Mouse (Mus musculus): Measurements from ENCODE around the gene Gna12. TPM values are rescaled to one million over a fixed set of nuclear protein-coding genes. Genes with fewer than 3 reads are reported as not detected.
A peak's percentile ranks its signal among the peaks of the same experiment; 100 is the strongest.

Gna12 gene
- polyA plus RNA-seq, 1 experiment from 2014 or later: 77.1 TPM

DNA sequence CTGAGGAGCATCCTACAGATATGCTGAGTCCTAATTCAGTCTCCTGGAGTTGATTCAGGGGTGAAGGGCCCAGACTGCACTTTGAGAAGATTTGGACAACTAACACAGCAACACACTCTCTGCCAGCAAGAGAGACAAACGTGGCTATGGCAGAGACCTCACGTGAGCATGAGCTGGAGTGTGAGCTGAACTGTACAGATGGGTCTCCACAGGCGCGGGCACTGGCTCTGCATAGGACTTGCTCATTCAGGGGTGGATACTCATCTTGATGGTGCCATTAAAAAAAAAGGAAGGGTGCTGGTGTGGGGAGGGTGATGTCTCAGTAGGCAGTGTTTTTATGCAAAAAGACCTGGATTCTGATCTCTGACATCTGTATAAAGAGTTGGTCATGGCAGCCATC lies 55.1 kb downstream of the Gna12 start:
- ATAC-seq (ENCODE audit: insufficient read depth): no peak
- DNase-seq: no peak
- no peak overlapping the region for H3K9ac ChIP-seq
- H3K9me3 ChIP-seq (ENCODE audit: low read depth, low read length): no peaks in the 10 kb centered on the region
- no peak overlapping the region for H3K27ac ChIP-seq (ENCODE audit: low read depth)
- WGBS: 90% methylated on average over 4 of the region's 4 CpGs
- H3K4me2 ChIP-seq: no peak overlapping the region
- no peak overlapping the region for H3K4me3 ChIP-seq (ENCODE audit: low read depth, low read length)
- H3K36me3 ChIP-seq (ENCODE audit: insufficient read depth): peaks cover 23% of the 10 kb centered on the region
- no peaks in the 10 kb centered on the region for H3K27me3 ChIP-seq (ENCODE audit: insufficient read depth, low read length)
- 0 out of 2 replicates have a peak, but pooled peaks cover 7% of the 10 kb centered on the region for H3K4me1 ChIP-seq (ENCODE audit: insufficient read depth)
- TF ChIP-seq CTCF (IDR thresholded peaks at IDR 0.05; ENCODE audit: low read depth): no peak

DNA sequence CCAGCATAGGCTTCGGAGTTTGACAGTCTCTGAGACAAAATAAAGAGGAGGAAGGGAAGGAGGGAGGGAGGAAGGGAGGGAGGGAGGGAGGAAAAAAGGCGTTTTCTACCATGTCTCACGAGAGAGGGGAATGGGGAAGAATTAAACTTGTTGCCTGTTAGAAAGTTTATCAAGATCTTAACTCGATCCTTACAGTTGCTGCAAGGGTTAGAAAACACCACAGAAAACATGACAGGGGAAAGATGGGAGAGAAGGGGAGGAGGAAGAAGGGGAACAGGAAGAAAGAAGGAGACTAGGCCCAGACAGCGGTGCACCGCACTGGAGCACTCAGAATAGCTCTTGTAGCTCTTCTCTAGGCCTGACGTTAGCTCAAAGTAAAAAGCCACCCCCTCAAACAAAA lies 58.1 kb downstream of the Gna12 start:
- Histone ChIP-seq H3K27ac (ENCODE audit: low read depth) (peak overlapping the region; percentile 83), H3K4me3 (ENCODE audit: low read depth, low read length) (no peak overlapping the region), H3K9me3 (ENCODE audit: low read depth, low read length) (no peaks in the 10 kb centered on the region), H3K36me3 (ENCODE audit: insufficient read depth) (0 out of 2 replicates have a peak, but pooled peaks cover 15% of the 10 kb centered on the region), H3K27me3 (ENCODE audit: insufficient read depth, low read length) (no peaks in the 10 kb centered on the region), H3K9ac (no peak overlapping the region; the same call in 1 of the 2 replicates), H3K4me2 (peak overlapping the region; percentile 18; the same call in 1 of the 2 replicates), H3K4me1 (ENCODE audit: insufficient read depth) (peaks cover 26% of the 10 kb centered on the region)
- WGBS: 41% methylated on average over 7 of the region's 7 CpGs
- TF ChIP-seq CTCF (IDR thresholded peaks at IDR 0.05; ENCODE audit: low read depth): no peak
- no peak for ATAC-seq (ENCODE audit: insufficient read depth)
- no peak for DNase-seq

DNA sequence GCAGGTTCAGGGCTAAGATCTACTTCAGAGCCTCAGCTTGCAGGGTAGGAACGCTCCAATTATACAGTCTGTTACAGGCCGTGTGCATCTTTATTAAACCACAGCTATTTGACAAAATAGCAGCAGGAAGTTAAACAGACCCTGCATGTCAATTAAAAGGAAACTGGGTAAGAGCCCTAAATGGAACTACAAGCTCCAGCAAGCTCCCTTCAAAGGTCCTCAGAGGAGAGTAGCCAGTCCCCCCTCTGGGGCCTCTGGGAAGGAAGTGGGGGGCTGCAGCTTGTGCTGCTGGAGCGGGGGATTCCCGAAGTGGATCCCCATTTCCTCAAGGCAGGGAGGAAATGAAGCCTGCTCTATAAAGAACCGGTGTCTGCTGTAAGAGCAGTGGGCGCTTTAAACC lies 58.6 kb downstream of the Gna12 start:
- Histone ChIP-seq H3K4me3 (ENCODE audit: low read depth, low read length) (no peak overlapping the region), H3K9me3 (ENCODE audit: low read depth, low read length) (no peaks in the 10 kb centered on the region), H3K27ac (ENCODE audit: low read depth) (peak overlapping the region; percentile 83), H3K4me1 (ENCODE audit: insufficient read depth) (peaks cover 26% of the 10 kb centered on the region), H3K9ac (peak overlapping the region; percentile 32; the same call in 1 of the 2 replicates), H3K27me3 (ENCODE audit: insufficient read depth, low read length) (no peaks in the 10 kb centered on the region), H3K36me3 (ENCODE audit: insufficient read depth) (0 out of 2 replicates have a peak, but pooled peaks cover 15% of the 10 kb centered on the region), H3K4me2 (peak overlapping the region; percentile 18)
- 39% methylated on average over 6 of the region's 6 CpGs for WGBS
- no peak for TF ChIP-seq CTCF (IDR thresholded peaks at IDR 0.05; ENCODE audit: low read depth)
- ATAC-seq (ENCODE audit: insufficient read depth) (no peak), DNase-seq (peak; percentile 58)

DNA sequence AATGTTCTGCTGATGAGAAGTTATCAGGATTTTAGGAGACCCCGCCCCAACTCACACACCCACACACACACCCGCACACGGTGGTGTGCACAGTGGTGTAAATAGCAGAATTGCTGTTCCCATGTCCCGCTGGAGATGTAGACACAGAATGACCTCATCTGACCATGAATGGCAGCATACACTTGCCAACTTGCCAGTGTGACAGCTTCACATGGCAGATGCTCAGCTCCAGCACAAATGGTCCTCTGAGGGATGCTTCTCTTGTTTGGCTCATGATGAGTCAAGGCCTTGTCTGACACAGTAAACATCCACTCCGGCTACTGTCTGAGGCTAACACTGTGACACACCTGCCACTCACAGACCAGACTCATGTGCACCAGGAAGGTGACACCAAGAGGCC lies 61.9 kb downstream of the Gna12 start:
- Histone ChIP-seq H3K36me3 (ENCODE audit: insufficient read depth) (peaks cover 14% of the 10 kb centered on the region; the same call in 1 of the 2 replicates), H3K4me2 (peak overlapping the region; percentile 43; the same call in 1 of the 2 replicates), H3K27ac (ENCODE audit: low read depth) (peak overlapping the region; percentile 96), H3K4me1 (ENCODE audit: insufficient read depth) (peaks cover 26% of the 10 kb centered on the region), H3K27me3 (ENCODE audit: insufficient read depth, low read length) (no peaks in the 10 kb centered on the region), H3K4me3 (ENCODE audit: low read depth, low read length) (no peak overlapping the region), H3K9me3 (ENCODE audit: low read depth, low read length) (no peaks in the 10 kb centered on the region), H3K9ac (peak overlapping the region; percentile 45)
- TF ChIP-seq CTCF (IDR thresholded peaks at IDR 0.05; ENCODE audit: low read depth): no peak
- 52% methylated on average over 5 of the region's 5 CpGs for WGBS
- peak; percentile 9; the same call in 1 of the 2 replicates for ATAC-seq (ENCODE audit: insufficient read depth)
- peak; percentile 35 for DNase-seq

DNA sequence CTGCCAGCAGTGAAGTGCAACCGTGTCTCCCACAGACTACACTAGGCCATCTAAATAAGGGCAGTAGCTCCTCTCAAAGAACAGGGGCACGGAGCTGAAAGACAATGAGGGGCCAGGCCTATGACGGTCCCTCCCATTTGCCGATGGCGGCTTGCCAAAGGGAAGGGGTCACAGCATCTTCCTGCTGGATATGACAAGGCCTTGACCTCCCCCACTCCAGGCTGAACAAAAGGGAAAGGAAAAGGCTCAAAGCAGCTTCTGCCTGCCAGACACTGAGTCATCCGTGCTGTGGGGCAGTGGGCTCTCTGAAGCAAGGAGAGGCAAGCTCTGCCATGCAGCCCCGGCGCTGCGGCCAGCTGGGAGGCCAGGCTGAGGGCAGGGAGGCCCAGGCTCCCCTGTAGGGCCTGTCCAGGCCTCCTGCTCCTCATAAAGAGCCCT lies 62.5 kb downstream of the Gna12 start:
- WGBS: 23% methylated on average over 9 of the region's 9 CpGs
- ATAC-seq (ENCODE audit: insufficient read depth): peak; percentile 80
- H3K27ac ChIP-seq (ENCODE audit: low read depth): peak overlapping the region; percentile 96

DNA sequence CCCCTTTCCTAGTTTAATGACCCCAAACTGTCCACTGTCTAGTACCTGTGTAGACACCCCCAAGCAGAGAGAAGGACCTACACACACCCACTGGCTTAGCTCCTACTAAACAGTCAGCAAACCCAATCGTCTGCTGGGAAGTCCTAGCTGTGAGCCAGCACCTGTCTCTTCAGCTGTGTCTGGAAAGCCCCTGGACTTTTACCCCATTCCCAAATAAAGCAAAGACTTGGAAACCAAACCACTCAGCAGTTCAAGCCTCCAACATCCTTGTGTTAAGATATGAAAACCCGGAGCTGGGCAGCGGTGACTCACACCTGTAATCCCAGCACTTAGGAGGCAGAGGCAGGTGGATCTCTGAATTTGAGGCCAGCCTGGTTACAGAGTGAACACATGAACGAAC lies 63.7 kb downstream of the Gna12 start:
- H3K36me3 ChIP-seq (ENCODE audit: insufficient read depth): peaks cover 27% of the 10 kb centered on the region
- ATAC-seq (ENCODE audit: insufficient read depth): no peak
- H3K4me2 ChIP-seq: no peak overlapping the region
- H3K9ac ChIP-seq: no peak overlapping the region
- H3K9me3 ChIP-seq (ENCODE audit: low read depth, low read length): no peaks in the 10 kb centered on the region
- 77% methylated on average over 4 of the region's 4 CpGs for WGBS
- H3K27me3 ChIP-seq (ENCODE audit: insufficient read depth, low read length): no peaks in the 10 kb centered on the region
- peaks cover 22% of the 10 kb centered on the region for H3K4me1 ChIP-seq (ENCODE audit: insufficient read depth)
- peak overlapping the region; percentile 36; the same call in 1 of the 2 replicates for H3K27ac ChIP-seq (ENCODE audit: low read depth)
- H3K4me3 ChIP-seq (ENCODE audit: low read depth, low read length): no peak overlapping the region
- no peak for DNase-seq
- no peak for TF ChIP-seq CTCF (IDR thresholded peaks at IDR 0.05; ENCODE audit: low read depth)

More for the DNA sequence above, 62.5 kb downstream of the Gna12 start:
- Histone ChIP-seq H3K27me3 (ENCODE audit: insufficient read depth, low read length) (no peaks in the 10 kb centered on the region), H3K9ac (peak overlapping the region; percentile 45), H3K9me3 (ENCODE audit: low read depth, low read length) (no peaks in the 10 kb centered on the region), H3K4me1 (ENCODE audit: insufficient read depth) (peaks cover 26% of the 10 kb centered on the region), H3K4me3 (ENCODE audit: low read depth, low read length) (no peak overlapping the region), H3K36me3 (ENCODE audit: insufficient read depth) (peaks cover 17% of the 10 kb centered on the region; the same call in 1 of the 2 replicates), H3K4me2 (peak overlapping the region; percentile 43)
- peak; percentile 92 for DNase-seq
- no peak for TF ChIP-seq CTCF (IDR thresholded peaks at IDR 0.05; ENCODE audit: low read depth)

DNA sequence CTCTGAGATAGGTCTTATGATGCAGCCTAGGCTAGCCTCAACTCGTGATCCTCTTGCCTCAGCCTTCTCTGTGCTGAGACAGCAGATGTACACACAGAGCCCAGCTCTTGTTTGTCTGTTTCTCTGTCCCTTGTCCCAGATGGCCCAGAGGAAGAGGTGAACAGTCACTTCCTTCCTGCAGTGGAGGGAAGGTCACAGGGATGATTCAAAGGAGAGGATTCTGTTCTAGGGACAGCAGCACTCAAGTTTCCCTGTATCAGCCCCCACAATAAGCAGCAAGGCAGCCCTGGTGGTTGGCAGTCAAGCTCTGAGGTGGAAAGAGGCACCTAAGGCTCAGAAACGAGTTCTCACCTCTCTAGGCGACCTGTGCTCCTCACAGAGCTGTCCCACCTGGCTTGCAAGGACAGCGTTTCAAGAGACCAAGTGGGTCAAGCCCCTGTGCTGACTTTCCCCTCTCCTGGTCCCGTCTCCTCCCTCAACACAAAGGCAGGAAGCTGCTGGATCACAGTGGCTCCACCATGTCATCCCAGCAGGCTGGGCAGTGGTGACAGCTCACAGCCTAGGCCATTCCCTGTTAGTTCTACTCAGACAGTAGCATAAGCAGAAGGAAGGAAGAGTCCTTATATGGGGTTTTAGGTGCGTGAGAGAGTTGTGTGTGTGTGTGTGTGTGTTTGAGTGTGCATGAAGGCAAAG lies 65.2 kb downstream of the Gna12 start:
- WGBS: 53% methylated on average over 6 of the region's 6 CpGs
- H3K27ac ChIP-seq (ENCODE audit: low read depth): peak overlapping the region; percentile 71
- H3K4me2 ChIP-seq: no peak overlapping the region
- no peaks in the 10 kb centered on the region for H3K27me3 ChIP-seq (ENCODE audit: insufficient read depth, low read length)
- peak; percentile 45 for DNase-seq
- no peak overlapping the region for H3K4me3 ChIP-seq (ENCODE audit: low read depth, low read length)
- TF ChIP-seq CTCF (IDR thresholded peaks at IDR 0.05; ENCODE audit: low read depth): no peak
- no peak overlapping the region for H3K9ac ChIP-seq
- ATAC-seq (ENCODE audit: insufficient read depth): no peak
- peaks cover 20% of the 10 kb centered on the region for H3K4me1 ChIP-seq (ENCODE audit: insufficient read depth)
- H3K9me3 ChIP-seq (ENCODE audit: low read depth, low read length): no peaks in the 10 kb centered on the region
- H3K36me3 ChIP-seq (ENCODE audit: insufficient read depth): peaks cover 42% of the 10 kb centered on the region
